Mouse (Mus musculus) bone marrow, adult 2 months (tissue): ENCODE measurements around the gene Podxl.

Source experiments
- CTCF ChIP-seq: fragments of 200-500 bp; IDR thresholded peaks from 2 replicates; pipeline ENCODE4 v1.5.1; 2011; ENCODE audit warnings: low read length, control low read depth; ENCODE audit not compliant: control insufficient read depth, insufficient read depth
- POLR2A ChIP-seq: fragments of 200-500 bp; IDR thresholded peaks from 2 replicates; pipeline ENCODE4 v1.6.1; 2011; ENCODE audit warnings: low read depth, mild to moderate bottlenecking, control low read depth, low read length, borderline replicate concordance; ENCODE audit not compliant: control insufficient read depth

DNA sequence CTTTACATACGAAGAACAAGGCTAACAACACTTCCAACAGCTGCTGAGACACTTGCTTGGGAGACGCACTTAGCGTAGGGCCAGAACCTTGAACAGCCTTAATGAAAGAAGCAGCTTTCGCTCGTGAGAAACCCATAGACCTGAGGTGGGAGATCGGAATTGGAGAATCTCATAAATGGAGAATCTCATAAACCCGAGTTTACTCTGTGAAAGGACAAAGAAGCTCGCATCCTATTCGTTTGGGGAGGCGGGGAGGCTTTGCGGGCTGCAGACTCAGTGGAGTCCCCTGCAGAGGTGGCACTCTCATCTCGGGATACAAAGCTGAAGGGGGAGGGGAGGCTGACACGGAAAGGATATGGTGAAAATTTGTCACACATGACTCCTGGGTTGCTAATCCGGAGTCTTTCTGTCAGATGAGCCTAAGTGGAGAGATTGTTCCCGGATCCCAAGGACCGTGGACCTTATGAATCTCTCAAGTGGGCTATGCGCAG is 1.2 kb upstream of the Podxl start:
- TF ChIP-seq POLR2A (no peak), CTCF (no peak)
